Mouse (Mus musculus): ENCODE results near the gene Hyal1.

GRCm38 (mm10) chr9:107572327-107572662 lies 4.4 kb upstream of the Hyal1 start:
- TF ChIP-seq POLR2A (IDR thresholded peaks at IDR 0.05; ENCODE audit: extremely low read depth, insufficient read depth, low read length) (no peak), CTCF (IDR thresholded peaks at IDR 0.05; ENCODE audit: low read depth, low read length) (no peak)

Measured in liver, adult 2 months (tissue).